Mouse (Mus musculus) midbrain, embryonic 16.5 days (tissue): Measurements from ENCODE around the gene Ahcyl2. TPM values are rescaled to one million over a fixed set of nuclear protein-coding genes. Genes with fewer than 3 reads are reported as not detected.

Experiments
- ATAC-seq: fragments of 200-750 bp; cut with Nextera tagmentation; 2 replicates; pipeline ENCODE4 v1.8.0; 2017; ENCODE audit warnings: moderate TSS enrichment
- H3K27ac ChIP-seq: fragments of 300-500 bp; sonication (generic); 2 replicates; pipeline ENCODE4 v1.5.1; 2014; ENCODE audit warnings: mild to moderate bottlenecking, low read length, mixed read lengths
- H3K27me3 ChIP-seq: fragments of 300-500 bp; sonication (generic); 2 replicates; pipeline ENCODE4 v1.6.1; 2014; ENCODE audit warnings: low read depth, low read length, mixed read lengths; ENCODE audit not compliant: control insufficient read depth, insufficient read depth
- H3K36me3 ChIP-seq: fragments of 300-500 bp; sonication (generic); 2 replicates; pipeline ENCODE4 v1.6.1; 2014; ENCODE audit warnings: mild to moderate bottlenecking, low read length, moderate library complexity, mixed read lengths; ENCODE audit not compliant: control insufficient read depth, insufficient read depth
- H3K4me1 ChIP-seq: fragments of 300-500 bp; sonication (generic); 2 replicates; pipeline ENCODE4 v1.6.1; 2014; ENCODE audit warnings: mild to moderate bottlenecking, low read length, mixed read lengths; ENCODE audit not compliant: control insufficient read depth, insufficient read depth
- H3K4me2 ChIP-seq: fragments of 300-500 bp; sonication (generic); 2 replicates; pipeline ENCODE4 v1.6.1; 2014; ENCODE audit warnings: mild to moderate bottlenecking, low read length, mixed read lengths
- H3K4me3 ChIP-seq: fragments of 300-500 bp; sonication (generic); 2 replicates; pipeline ENCODE4 v1.5.1; 2014; ENCODE audit warnings: low read depth, mild to moderate bottlenecking, low read length, moderate library complexity, mixed read lengths
- H3K9ac ChIP-seq: fragments of 300-500 bp; sonication (generic); 2 replicates; pipeline ENCODE4 v1.6.1; 2014; ENCODE audit warnings: low read depth, low read length, mixed read lengths
- H3K9me3 ChIP-seq: fragments of 300-500 bp; sonication (generic); replicated peaks from 2 replicates; pipeline ENCODE4 v1.6.1; 2014; ENCODE audit warnings: mild to moderate bottlenecking, low read length, mixed read lengths; ENCODE audit not compliant: control insufficient read depth, poor library complexity, severe bottlenecking
- WGBS: fragments of 180-500 bp; shearing (Covaris S2); extraction: QIAGEN DNeasy Blood & Tissue Kit; methylation state at CpG from one replicate; pipeline ENCODE4 v1.1.7; 2014; 5-methylcytosine and 5-hydroxymethylcytosine counted together
- polyA plus RNA-seq: library from polyadenylated mRNA; unstranded; fragments of >200 nt; fragmentation: Nextera tagmentation; extraction: Ambion mirVana; gene quantifications from 2 replicates; pipeline ENCODE4 v1.2.1, GENCODE M21; 2015

Ahcyl2 gene
- polyA plus RNA-seq, 1 experiment from 2014 or later: 17.6 TPM

GRCm38 (mm10) chr6:29833117-29833516 is 65.3 kb downstream of the Ahcyl2 start:
- no peak for ATAC-seq
- Histone ChIP-seq H3K27ac (no peak overlapping the region), H3K4me2 (no peak overlapping the region), H3K27me3 (no peaks in the 10 kb centered on the region), H3K36me3 (no peaks in the 10 kb centered on the region), H3K4me3 (no peak overlapping the region), H3K4me1 (no peaks in the 10 kb centered on the region), H3K9me3 (no peaks in the 10 kb centered on the region), H3K9ac (no peak overlapping the region)
- WGBS: 93% methylated on average over 4 of the region's 4 CpGs

GRCm38 (mm10) chr6:29833568-29834255 is 65.9 kb downstream of the Ahcyl2 start:
- Histone ChIP-seq H3K4me3 (no peak overlapping the region), H3K27me3 (no peaks in the 10 kb centered on the region), H3K9me3 (no peaks in the 10 kb centered on the region), H3K36me3 (no peaks in the 10 kb centered on the region), H3K4me1 (no peaks in the 10 kb centered on the region), H3K4me2 (no peak overlapping the region), H3K9ac (no peak overlapping the region), H3K27ac (no peak overlapping the region)
- WGBS: 74% methylated on average over 4 of the region's 4 CpGs
- ATAC-seq: no peak

- H3K27ac ChIP-seq: no peak overlapping the region
- H3K4me3 ChIP-seq: no peak overlapping the region
- H3K36me3 ChIP-seq: no peaks in the 10 kb centered on the region
- H3K9me3 ChIP-seq: no peaks in the 10 kb centered on the region
- H3K4me1 ChIP-seq: no peaks in the 10 kb centered on the region
- H3K27me3 ChIP-seq: no peaks in the 10 kb centered on the region
- H3K4me2 ChIP-seq: no peak overlapping the region
- 94% methylated on average over 3 of the region's 3 CpGs for WGBS
- H3K9ac ChIP-seq: no peak overlapping the region
- no peak for ATAC-seq
Observed at GRCm38 (mm10) chr6:29835543-29836177, 67.8 kb downstream of the Ahcyl2 start.

- Histone ChIP-seq H3K27me3 (no peaks in the 10 kb centered on the region), H3K9me3 (no peaks in the 10 kb centered on the region), H3K4me2 (no peak overlapping the region), H3K4me1 (no peaks in the 10 kb centered on the region), H3K4me3 (no peak overlapping the region), H3K9ac (no peak overlapping the region), H3K36me3 (no peaks in the 10 kb centered on the region), H3K27ac (no peak overlapping the region)
- 98% methylated on average over 2 of the region's 2 CpGs for WGBS
- no peak for ATAC-seq
Observed at GRCm38 (mm10) chr6:29837579-29837978, 69.8 kb downstream of the Ahcyl2 start.

- 92% methylated on average over 3 of the region's 3 CpGs for WGBS
- no peak overlapping the region for H3K9ac ChIP-seq
- no peaks in the 10 kb centered on the region for H3K9me3 ChIP-seq
- H3K27me3 ChIP-seq: no peaks in the 10 kb centered on the region
- H3K4me1 ChIP-seq: no peaks in the 10 kb centered on the region
- no peak for ATAC-seq
- H3K4me3 ChIP-seq: no peak overlapping the region
- no peaks in the 10 kb centered on the region for H3K36me3 ChIP-seq
- H3K4me2 ChIP-seq: no peak overlapping the region
- no peak overlapping the region for H3K27ac ChIP-seq
Observed at GRCm38 (mm10) chr6:29838531-29838930, 70.7 kb downstream of the Ahcyl2 start.

- H3K9ac ChIP-seq: no peak overlapping the region
- no peaks in the 10 kb centered on the region for H3K27me3 ChIP-seq
- no peak overlapping the region for H3K27ac ChIP-seq
- H3K4me1 ChIP-seq: no peaks in the 10 kb centered on the region
- ATAC-seq: no peak
- no peak overlapping the region for H3K4me3 ChIP-seq
- H3K9me3 ChIP-seq: no peaks in the 10 kb centered on the region
- WGBS: 97% methylated on average over 1 of the region's 1 CpGs
- H3K36me3 ChIP-seq: no peaks in the 10 kb centered on the region
- no peak overlapping the region for H3K4me2 ChIP-seq
Observed at GRCm38 (mm10) chr6:29840008-29840407, 72.2 kb downstream of the Ahcyl2 start.

- H3K4me1 ChIP-seq: no peaks in the 10 kb centered on the region
- no peak overlapping the region for H3K9ac ChIP-seq
- H3K4me3 ChIP-seq: no peak overlapping the region
- no peak overlapping the region for H3K4me2 ChIP-seq
- H3K27ac ChIP-seq: no peak overlapping the region
- ATAC-seq: no peak
- WGBS: 99% methylated on average over 2 of the region's 2 CpGs
- H3K27me3 ChIP-seq: no peaks in the 10 kb centered on the region
- no peaks in the 10 kb centered on the region for H3K36me3 ChIP-seq
- no peaks in the 10 kb centered on the region for H3K9me3 ChIP-seq
Observed at GRCm38 (mm10) chr6:29841461-29841860, 73.7 kb downstream of the Ahcyl2 start.

- no peak overlapping the region for H3K4me2 ChIP-seq
- H3K4me1 ChIP-seq: no peaks in the 10 kb centered on the region
- H3K9ac ChIP-seq: no peak overlapping the region
- ATAC-seq: no peak
- no peak overlapping the region for H3K27ac ChIP-seq
- no peaks in the 10 kb centered on the region for H3K36me3 ChIP-seq
- no peaks in the 10 kb centered on the region for H3K27me3 ChIP-seq
- no peak overlapping the region for H3K4me3 ChIP-seq
- no peaks in the 10 kb centered on the region for H3K9me3 ChIP-seq
- WGBS: 87% methylated on average over 5 of the region's 5 CpGs
Observed at GRCm38 (mm10) chr6:29847643-29848166, 79.9 kb downstream of the Ahcyl2 start.

- 76% methylated on average over 3 of the region's 3 CpGs for WGBS
- no peaks in the 10 kb centered on the region for H3K9me3 ChIP-seq
- H3K36me3 ChIP-seq: no peaks in the 10 kb centered on the region
- no peak overlapping the region for H3K4me2 ChIP-seq
- no peaks in the 10 kb centered on the region for H3K27me3 ChIP-seq
- no peak overlapping the region for H3K4me3 ChIP-seq
- H3K4me1 ChIP-seq: peaks cover 3% of the 10 kb centered on the region; the same call in 1 of the 2 replicates
- no peak for ATAC-seq
- no peak overlapping the region for H3K9ac ChIP-seq
- H3K27ac ChIP-seq: no peak overlapping the region
Observed at GRCm38 (mm10) chr6:29848808-29849207, 81.0 kb downstream of the Ahcyl2 start.
